Mouse (Mus musculus): ENCODE measurements around the gene Defb21. TPM values are rescaled to one million over a fixed set of nuclear protein-coding genes. Genes with fewer than 3 reads are reported as not detected.
A peak's percentile ranks its signal among the peaks of the same experiment; 100 is the strongest.

The Defb21 gene
- not detected in 2 replicates for polyA plus RNA-seq (2012; rRNA removed)

- no peaks in the 10 kb centered on the region for H3K27me3 ChIP-seq (ENCODE audit: control insufficient read depth, insufficient read depth, low read length)
- no peaks in the 10 kb centered on the region for H3K36me3 ChIP-seq (ENCODE audit: control insufficient read depth, insufficient read depth, low read length)
- H3K27ac ChIP-seq (ENCODE audit: control insufficient read depth, insufficient read depth, low read length), result no peak within 1 kb of the TSS
- H3K4me1 ChIP-seq (replicated peaks; ENCODE audit: control insufficient read depth, insufficient read depth, low read length), result no peaks in the 10 kb centered on the region
- WGBS, result 63% methylated on average over 11 of the region's 11 CpGs
- DNase-seq, result peak; percentile 4
- H3K4me3 ChIP-seq (ENCODE audit: control insufficient read depth, insufficient read depth, low read length), result no peak within 1 kb of the TSS
- TF ChIP-seq CTCF (IDR thresholded peaks at IDR 0.05; ENCODE audit: borderline replicate concordance, control insufficient read depth, extremely low read depth, insufficient read depth, low read length, poor library complexity) (peak; percentile 44; the same call in 1 of the 2 replicates), POLR2A (IDR thresholded peaks at IDR 0.05; ENCODE audit: control insufficient read depth, extremely low read depth, insufficient read depth, low read length, poor library complexity) (no peak)
Observed at GRCm38 (mm10) chr2:152572114-152572794, at the start of gene Defb21. Gene Defb21, plus strand, starts transcription at chr2:152572744.

- 69% methylated on average over 13 of the region's 13 CpGs for WGBS
- H3K4me3 ChIP-seq (ENCODE audit: control insufficient read depth, insufficient read depth, low read length), result no peak within 1 kb of the TSS
- H3K36me3 ChIP-seq (ENCODE audit: control insufficient read depth, insufficient read depth, low read length), result no peaks in the 10 kb centered on the region
- TF ChIP-seq POLR2A (IDR thresholded peaks at IDR 0.05; ENCODE audit: control insufficient read depth, extremely low read depth, insufficient read depth, low read length, poor library complexity), result no peak
- no peak for TF ChIP-seq CTCF (IDR thresholded peaks at IDR 0.05; ENCODE audit: borderline replicate concordance, control insufficient read depth, extremely low read depth, insufficient read depth, low read length, poor library complexity)
- no peak within 1 kb of the TSS for H3K27ac ChIP-seq (ENCODE audit: control insufficient read depth, insufficient read depth, low read length)
- DNase-seq, result no peak
- H3K4me1 ChIP-seq (replicated peaks; ENCODE audit: control insufficient read depth, insufficient read depth, low read length), result no peaks in the 10 kb centered on the region
- H3K27me3 ChIP-seq (ENCODE audit: control insufficient read depth, insufficient read depth, low read length), result no peaks in the 10 kb centered on the region
Observed at GRCm38 (mm10) chr2:152539944-152540710, 32.4 kb upstream of the Defb21 start, which contains the start of gene Defb29. Gene Defb29, minus strand, starts transcription at chr2:152540098.

- no peaks in the 10 kb centered on the region for H3K4me1 ChIP-seq (replicated peaks; ENCODE audit: control insufficient read depth, insufficient read depth, low read length)
- 28% methylated on average over 9 of the region's 9 CpGs for WGBS
- H3K4me3 ChIP-seq (ENCODE audit: control insufficient read depth, insufficient read depth, low read length), result no peak overlapping the region
- H3K27me3 ChIP-seq (ENCODE audit: control insufficient read depth, insufficient read depth, low read length), result no peaks in the 10 kb centered on the region
- H3K27ac ChIP-seq (ENCODE audit: control insufficient read depth, insufficient read depth, low read length), result no peak overlapping the region
- no peak for DNase-seq
- TF ChIP-seq CTCF (IDR thresholded peaks at IDR 0.05; ENCODE audit: borderline replicate concordance, control insufficient read depth, extremely low read depth, insufficient read depth, low read length, poor library complexity), result no peak
- H3K36me3 ChIP-seq (ENCODE audit: control insufficient read depth, insufficient read depth, low read length), result no peaks in the 10 kb centered on the region
Observed at GRCm38 (mm10) chr2:152541979-152542378, 30.6 kb upstream of the Defb21 start.

GRCm38 (mm10) chr2:152542897-152543296, 29.6 kb upstream of the Defb21 start:
- TF ChIP-seq POLR2A (IDR thresholded peaks at IDR 0.05; ENCODE audit: control insufficient read depth, extremely low read depth, insufficient read depth, low read length, poor library complexity), result no peak
- no peak for TF ChIP-seq CTCF (IDR thresholded peaks at IDR 0.05; ENCODE audit: borderline replicate concordance, control insufficient read depth, extremely low read depth, insufficient read depth, low read length, poor library complexity)
- 80% methylated on average over 2 of the region's 2 CpGs for whole genome bisulfite sequencing
- DNase-seq, result no peak
- H3K27me3 ChIP-seq (ENCODE audit: control insufficient read depth, insufficient read depth, low read length), result no peaks in the 10 kb centered on the region
- H3K27ac ChIP-seq (ENCODE audit: control insufficient read depth, insufficient read depth, low read length), result no peak overlapping the region
- H3K4me3 ChIP-seq (ENCODE audit: control insufficient read depth, insufficient read depth, low read length), result no peak overlapping the region
- no peaks in the 10 kb centered on the region for H3K4me1 ChIP-seq (replicated peaks; ENCODE audit: control insufficient read depth, insufficient read depth, low read length)
- no peaks in the 10 kb centered on the region for H3K36me3 ChIP-seq (ENCODE audit: control insufficient read depth, insufficient read depth, low read length)

GRCm38 (mm10) chr2:152543478-152543877, 29.1 kb upstream of the Defb21 start:
- TF ChIP-seq CTCF (IDR thresholded peaks at IDR 0.05; ENCODE audit: borderline replicate concordance, control insufficient read depth, extremely low read depth, insufficient read depth, low read length, poor library complexity), result no peak
- TF ChIP-seq POLR2A (IDR thresholded peaks at IDR 0.05; ENCODE audit: control insufficient read depth, extremely low read depth, insufficient read depth, low read length, poor library complexity), result no peak
- H3K4me1 ChIP-seq (replicated peaks; ENCODE audit: control insufficient read depth, insufficient read depth, low read length), result no peaks in the 10 kb centered on the region
- DNase-seq, result no peak
- H3K4me3 ChIP-seq (ENCODE audit: control insufficient read depth, insufficient read depth, low read length), result no peak overlapping the region
- WGBS, result 94% methylated on average over 4 of the region's 4 CpGs
- H3K27ac ChIP-seq (ENCODE audit: control insufficient read depth, insufficient read depth, low read length), result no peak overlapping the region
- H3K36me3 ChIP-seq (ENCODE audit: control insufficient read depth, insufficient read depth, low read length), result no peaks in the 10 kb centered on the region
- H3K27me3 ChIP-seq (ENCODE audit: control insufficient read depth, insufficient read depth, low read length), result no peaks in the 10 kb centered on the region

- DNase-seq, result no peak
- Histone ChIP-seq H3K27ac (ENCODE audit: control insufficient read depth, insufficient read depth, low read length) (no peak overlapping the region), H3K36me3 (ENCODE audit: control insufficient read depth, insufficient read depth, low read length) (no peaks in the 10 kb centered on the region), H3K4me3 (ENCODE audit: control insufficient read depth, insufficient read depth, low read length) (no peak overlapping the region), H3K4me1 (replicated peaks; ENCODE audit: control insufficient read depth, insufficient read depth, low read length) (no peaks in the 10 kb centered on the region), H3K27me3 (ENCODE audit: control insufficient read depth, insufficient read depth, low read length) (no peaks in the 10 kb centered on the region)
- WGBS, result 13% methylated on average over 4 of the region's 4 CpGs
- TF ChIP-seq CTCF (IDR thresholded peaks at IDR 0.05; ENCODE audit: borderline replicate concordance, control insufficient read depth, extremely low read depth, insufficient read depth, low read length, poor library complexity), result no peak
- no peak for TF ChIP-seq POLR2A (IDR thresholded peaks at IDR 0.05; ENCODE audit: control insufficient read depth, extremely low read depth, insufficient read depth, low read length, poor library complexity)
Observed at GRCm38 (mm10) chr2:152544691-152545090, 27.9 kb upstream of the Defb21 start.

All from thymus, adult 2 months (tissue).